Comparison of ENCODE assay signal across 15 mouse cellular contexts in genomic region chr7:71386050-71386449, GRCm38 (mm10). TPM values are rescaled to one million over a fixed set of nuclear protein-coding genes. Genes with fewer than 3 reads are reported as not detected.
DNase-seq lines count a peak whose midpoint lies in the region; ATAC-seq and TF ChIP-seq lines count a peak whose summit lies in the region.
"Had no signal": no experiment of that assay in that cellular context is flagged by ENCODE, and none has a peak within 500 bp of the region (broad histone marks: within the 10 kb centered on the region; RNA-seq: fewer than 3 reads in every experiment).

No protein-coding gene starts in this region.

- no peak for TF ChIP-seq EP300 in lung, postnatal 0 days (IDR thresholded peaks at IDR 0.05)

- H3K9me3 ChIP-seq in heart, embryonic 10.5 days: no peaks in the 10 kb centered on the region
- no peaks in the 10 kb centered on the region for H3K9me3 ChIP-seq in lung, embryonic 15.5 days
- H3K9me3 ChIP-seq in lung, postnatal 0 days (ENCODE audit: low read length): no peaks in the 10 kb centered on the region
- no peaks in the 10 kb centered on the region for H3K9me3 ChIP-seq in midbrain, embryonic 14.5 days (ENCODE audit: control insufficient read depth, low read length)
- H3K9me3 ChIP-seq: embryonic facial prominence, embryonic 15.5 days; limb, embryonic 12.5 days had no signal

- 12% methylated on average over 6 of the region's 6 CpGs for WGBS in heart, embryonic 10.5 days
- WGBS in lung, embryonic 15.5 days: 29% methylated on average over 6 of the region's 6 CpGs
- WGBS in lung, postnatal 0 days: 47% methylated on average over 6 of the region's 6 CpGs
- 23% methylated on average over 6 of the region's 6 CpGs for WGBS in midbrain, embryonic 14.5 days

- no peaks in the 10 kb centered on the region for H3K27me3 ChIP-seq in heart, embryonic 10.5 days (ENCODE audit: insufficient read depth, poor library complexity, severe bottlenecking)
- no peaks in the 10 kb centered on the region for H3K27me3 ChIP-seq in lung, embryonic 15.5 days
- no peaks in the 10 kb centered on the region for H3K27me3 ChIP-seq in lung, postnatal 0 days (replicated peaks; ENCODE audit: insufficient read depth, low read length)
- peaks cover 10% of the 10 kb centered on the region; the same call in 1 of the 2 replicates for H3K27me3 ChIP-seq in midbrain, embryonic 14.5 days (ENCODE audit: control insufficient read depth, insufficient read depth, low read length)
- H3K27me3 ChIP-seq: embryonic facial prominence, embryonic 15.5 days; limb, embryonic 12.5 days had no signal

- H3K27ac ChIP-seq in heart, embryonic 10.5 days: peak overlapping the region; percentile 52; the same call in 1 of the 2 replicates
- peak overlapping the region; percentile 71 for H3K27ac ChIP-seq in lung, embryonic 15.5 days
- no peak overlapping the region for H3K27ac ChIP-seq in lung, postnatal 0 days (ENCODE audit: low read length)
- no peak overlapping the region for H3K27ac ChIP-seq in midbrain, embryonic 14.5 days (replicated peaks; ENCODE audit: low read depth, low read length)
- H3K27ac ChIP-seq: embryonic facial prominence, embryonic 15.5 days; limb, embryonic 12.5 days had no signal

- TF ChIP-seq CTCF in lung, postnatal 0 days (IDR thresholded peaks at IDR 0.05): no peak; the same call in 1 of the 2 replicates

- ATAC-seq in lung, embryonic 15.5 days (ENCODE audit: borderline replicate concordance, extremely low read depth, low FRiP score, low TSS enrichment): no peak
- no peak for ATAC-seq in lung, postnatal 0 days
- peak; percentile 25; the same call in 1 of the 2 replicates for ATAC-seq in granulocyte monocyte progenitor cell, adult 5-6 weeks (replicated peaks; ENCODE audit: poor library complexity, severe bottlenecking)
- ATAC-seq in midbrain, embryonic 14.5 days (ENCODE audit: low FRiP score, low TSS enrichment): no peak
- no peak for ATAC-seq in erythroid progenitor cell, adult 5-6 weeks (replicated peaks; ENCODE audit: low FRiP score, poor library complexity, severe bottlenecking)

- no peak overlapping the region for H3K4me3 ChIP-seq in heart, embryonic 10.5 days
- H3K4me3 ChIP-seq in lung, embryonic 15.5 days: no peak overlapping the region
- H3K4me3 ChIP-seq in lung, postnatal 0 days (ENCODE audit: low read depth, low read length): no peak overlapping the region
- H3K4me3 ChIP-seq in midbrain, embryonic 14.5 days (replicated peaks; ENCODE audit: low read depth, low read length): no peak overlapping the region
- H3K4me3 ChIP-seq: embryonic facial prominence, embryonic 15.5 days; limb, embryonic 12.5 days had no signal

- H3K9ac ChIP-seq in lung, embryonic 15.5 days: no peak overlapping the region
- no peak overlapping the region for H3K9ac ChIP-seq in lung, postnatal 0 days (replicated peaks; ENCODE audit: low read depth)
- H3K9ac ChIP-seq in midbrain, embryonic 14.5 days (replicated peaks; ENCODE audit: low read length): no peak overlapping the region
- H3K9ac ChIP-seq: embryonic facial prominence, embryonic 15.5 days; limb, embryonic 12.5 days had no signal

- peaks cover 28% of the 10 kb centered on the region for H3K4me1 ChIP-seq in heart, embryonic 10.5 days
- H3K4me1 ChIP-seq in lung, embryonic 15.5 days: peaks cover 52% of the 10 kb centered on the region
- H3K4me1 ChIP-seq in lung, postnatal 0 days (ENCODE audit: insufficient read depth, low read depth, low read length): no peaks in the 10 kb centered on the region; the same call in 1 of the 2 replicates
- peaks cover 6% of the 10 kb centered on the region; the same call in 1 of the 2 replicates for H3K4me1 ChIP-seq in midbrain, embryonic 14.5 days (ENCODE audit: control insufficient read depth, insufficient read depth, low read length)

- no peak overlapping the region for H3K4me2 ChIP-seq in lung, embryonic 15.5 days
- H3K4me2 ChIP-seq in lung, postnatal 0 days (replicated peaks; ENCODE audit: low read depth, low read length): no peak overlapping the region
- H3K4me2 ChIP-seq in midbrain, embryonic 14.5 days (ENCODE audit: low read length): no peak overlapping the region
- H3K4me2 ChIP-seq: embryonic facial prominence, embryonic 15.5 days; limb, embryonic 12.5 days had no signal

- H3K36me3 ChIP-seq in heart, embryonic 10.5 days: no peaks in the 10 kb centered on the region
- H3K36me3 ChIP-seq in lung, embryonic 15.5 days: no peaks in the 10 kb centered on the region
- no peaks in the 10 kb centered on the region for H3K36me3 ChIP-seq in lung, postnatal 0 days (ENCODE audit: insufficient read depth, low read length)
- H3K36me3 ChIP-seq in midbrain, embryonic 14.5 days (ENCODE audit: control insufficient read depth, insufficient read depth, low read length): no peaks in the 10 kb centered on the region
- H3K36me3 ChIP-seq: embryonic facial prominence, embryonic 15.5 days; limb, embryonic 12.5 days had no signal

- peak; percentile 78 for DNase-seq in heart, embryonic 10.5 days (ENCODE audit: low spot score)
- no peak for DNase-seq in heart, adult 8-10 months (ENCODE audit: low spot score)
- no peak for DNase-seq in lung, postnatal 0 days (ENCODE audit: low spot score)
- peak; percentile 30 for DNase-seq in midbrain, embryonic 14.5 days
- DNase-seq in right cerebral cortex, postnatal 36 days (ENCODE audit: low spot score in 2 of 2): no peak
- DNase-seq: adrenal gland, postnatal 25 days; cerebellum, adult 9-10 months; heart, postnatal 10 days; thymus, postnatal 25 days had no signal

RNA-seq across cellular contexts. Expression of gene Gm10295, which starts 34.8 kb away (rescaled TPM):
- not detected in 2 replicates for polyA plus RNA-seq in heart, embryonic 10.5 days (2016; fragmentation: Nextera tagmentation; extraction: Ambion mirVana)
- total RNA-seq in heart, adult 8-10 months (2022): not detected
- not detected in 2 replicates for polyA plus RNA-seq in lung, embryonic 15.5 days (2015; fragmentation: Nextera tagmentation; extraction: Ambion mirVana)
- polyA plus RNA-seq in lung, postnatal 0 days (2015; fragmentation: Nextera tagmentation; extraction: Ambion mirVana): not detected in 2 replicates
- total RNA-seq in granulocyte monocyte progenitor cell, adult 5-6 weeks (2014; fragmentation: Nextera tagmentation): not detected in 2 replicates
- not detected in 2 replicates for total RNA-seq in granulocyte monocyte progenitor cell, adult 5-6 weeks (2017)
- not detected in 2 replicates for polyA plus RNA-seq in midbrain, embryonic 14.5 days (2014; fragmentation: Nextera tagmentation; extraction: Ambion mirVana)
- total RNA-seq in erythroid progenitor cell, adult 5-6 weeks (2015; ENCODE audit: low replicate concordance): not detected in 2 replicates
- total RNA-seq in erythroid progenitor cell, adult 5-6 weeks (2017; ENCODE audit: low replicate concordance): not detected in 2 replicates
- total RNA-seq: adrenal gland, postnatal 25 days; heart, postnatal 10 days had no signal
- polyA plus RNA-seq: embryonic facial prominence, embryonic 15.5 days; limb, embryonic 12.5 days; spleen, adult 2 months had no signal

Comparison
In these comparisons a context has a peak if more than half of its experiments do, and no peak if none do; other contexts are left out.
1. DNase-seq: peak in heart, embryonic 10.5 days (single experiment) and midbrain, embryonic 14.5 days (single experiment); none in heart, adult 8-10 months (single experiment), lung, postnatal 0 days (single experiment) and right cerebral cortex, postnatal 36 days (0 of 2).
2. H3K27ac ChIP-seq: peak in heart, embryonic 10.5 days (single experiment) and lung, embryonic 15.5 days (single experiment); none in lung, postnatal 0 days (single experiment) and midbrain, embryonic 14.5 days (single experiment).